ENCODE assay signal across 18 mouse cellular contexts in the genomic region with DNA sequence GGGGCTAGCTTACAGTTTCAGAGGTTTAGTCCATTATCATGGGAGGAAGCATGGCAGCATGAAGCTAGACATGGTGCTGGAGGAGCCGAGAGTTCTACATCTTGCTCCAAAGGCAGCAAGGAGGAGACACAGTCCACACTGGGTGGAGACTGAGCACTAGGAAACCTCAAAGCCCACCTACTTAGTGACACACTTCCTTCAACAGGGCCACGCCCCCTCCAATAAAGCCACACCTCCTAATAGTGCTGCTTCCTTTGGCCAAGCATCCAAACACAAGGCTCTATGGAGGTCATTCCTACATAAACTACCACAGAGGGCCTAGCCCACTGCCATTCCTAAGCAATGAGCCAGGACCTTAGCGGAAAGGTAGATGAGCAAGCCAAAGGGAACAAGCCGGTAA. TPM values are rescaled to one million over a fixed set of nuclear protein-coding genes. Genes with fewer than 3 reads are reported as not detected.
A peak's percentile ranks its signal among the peaks of the same experiment; 100 is the strongest.
DNase-seq lines count a peak whose midpoint lies in the region; TF ChIP-seq lines count a peak whose summit lies in the region.
"Had no signal": no experiment of that assay in that cellular context is flagged by ENCODE, and none has a peak within 500 bp of the region (broad histone marks: within the 10 kb centered on the region; RNA-seq: fewer than 3 reads in every experiment).

No protein-coding gene starts in this region.

- intact Hi-C loops in heart, postnatal 14 days (cut with DNase I) = no loop called here

- no peaks in the 10 kb centered on the region for H3K79me2 ChIP-seq in CH12.LX (replicated peaks; ENCODE audit: control insufficient read depth, extremely low read depth, insufficient read depth, poor library complexity, severe bottlenecking)

- dilution Hi-C loops in CH12.LX (cut with MboI; ENCODE audit: extremely low pct_ligation_motif_present, extremely low pct_unique_long_range_greater_than_20kb, low sequenced_read_pairs) = no loop called here

- no peaks in the 10 kb centered on the region for H3K27me3 ChIP-seq in CH12.LX (replicated peaks)
- H3K27me3 ChIP-seq: embryonic facial prominence, embryonic 12.5 days; forebrain, embryonic 12.5 days; heart, embryonic 12.5 days; hindbrain, embryonic 15.5 days had no signal

- H3K4me2 ChIP-seq in CH12.LX (ENCODE audit: insufficient read depth, low read depth, poor library complexity, severe bottlenecking) = no peak overlapping the region
- H3K4me2 ChIP-seq: embryonic facial prominence, embryonic 12.5 days; forebrain, embryonic 12.5 days; heart, embryonic 12.5 days; hindbrain, embryonic 15.5 days had no signal

- TF ChIP-seq CTCF in CH12.LX (conservative IDR thresholded peaks at IDR 0.05 in 1 of 2, IDR thresholded peaks at IDR 0.05 in 1 of 2; ENCODE audit: low read depth in 2 of 2, low read length in 2 of 2) = no peak

- no peak for TF ChIP-seq RAD21 in CH12.LX (IDR thresholded peaks at IDR 0.05; ENCODE audit: low read depth, low read length)

- TF ChIP-seq POLR2A in CH12.LX (IDR thresholded peaks at IDR 0.05; ENCODE audit: low read depth, low read length) = no peak

- H3K4me1 ChIP-seq in CH12.LX (ENCODE audit: control insufficient read depth in 1 of 2, insufficient read depth in 2 of 2) (0 out of 4 replicates have a peak, but pooled peaks cover 0 to 2% of the 10 kb centered on the region in 2 experiments), ES-E14 (ENCODE audit: control insufficient read depth in 2 of 2, insufficient read depth in 2 of 2, low read length in 2 of 2, poor library complexity in 1 of 2) (no peaks in the 10 kb centered on the region; a peak in 1 of 4 replicates)
- H3K4me1 ChIP-seq: hindbrain, embryonic 15.5 days had no signal

- H3K9ac ChIP-seq in CH12.LX (ENCODE audit: insufficient read depth, low read depth) = no peak overlapping the region
- no peak overlapping the region for H3K9ac ChIP-seq in ES-E14 (ENCODE audit: insufficient read depth, low read depth, low read length, poor library complexity, severe bottlenecking)
- H3K9ac ChIP-seq: embryonic facial prominence, embryonic 12.5 days; forebrain, embryonic 12.5 days; heart, embryonic 12.5 days; hindbrain, embryonic 15.5 days had no signal

- H3K36me3 ChIP-seq in CH12.LX (replicated peaks in 1 of 2; ENCODE audit: control insufficient read depth in 1 of 2, insufficient read depth in 1 of 2, low read length in 1 of 2) = no peaks in the 10 kb centered on the region
- H3K36me3 ChIP-seq in ES-E14 (ENCODE audit: control insufficient read depth, insufficient read depth, low read length, poor library complexity, severe bottlenecking) = no peaks in the 10 kb centered on the region
- H3K36me3 ChIP-seq: embryonic facial prominence, embryonic 12.5 days; forebrain, embryonic 12.5 days; heart, embryonic 12.5 days; hindbrain, embryonic 15.5 days had no signal

- H3K9me3 ChIP-seq in CH12.LX (replicated peaks; ENCODE audit: low read length) (no peaks in the 10 kb centered on the region), ES-E14 (ENCODE audit: control insufficient read depth, insufficient read depth, low read depth, low read length) (no peaks in the 10 kb centered on the region)
- H3K9me3 ChIP-seq: embryonic facial prominence, embryonic 12.5 days; forebrain, embryonic 12.5 days; heart, embryonic 12.5 days; hindbrain, embryonic 15.5 days had no signal

- TF ChIP-seq EP300 in CH12.LX (IDR thresholded peaks at IDR 0.05; ENCODE audit: low read length) = no peak

- peak; percentile 64 for DNase-seq in heart, adult 11 months
- DNase-seq in heart, postnatal 14 days = no peak
- DNase-seq in CH12.LX (ENCODE audit: extremely low read depth) (peak; percentile 32), ES-E14 (ENCODE audit: low read depth, low spot score) (no peak), ZHBTc4 (ENCODE audit: low read depth, low spot score) (peak; percentile 78)
- DNase-seq in ovary, postnatal 36 days (ENCODE audit: low spot score) = no peak
- DNase-seq in layer of hippocampus, postnatal 14 days (ENCODE audit: low spot score in 2 of 2) = no peak
- DNase-seq: adrenal gland, adult 8-10 months; adrenal gland, postnatal 36 days; cerebellum, adult 2 months; cerebellum, postnatal 10 days; embryo, embryonic 11 days; gastrocnemius, postnatal 14 days; heart, postnatal 36 days had no signal

- H3K27ac ChIP-seq in CH12.LX (ENCODE audit: insufficient read depth, low read depth) (no peak overlapping the region), ES-E14 (ENCODE audit: insufficient read depth, low read depth, low read length, poor library complexity, severe bottlenecking) (no peak overlapping the region)
- H3K27ac ChIP-seq: embryonic facial prominence, embryonic 12.5 days; forebrain, embryonic 12.5 days; hindbrain, embryonic 15.5 days had no signal

- in situ Hi-C loops in CH12.LX (cut with MboI; ENCODE audit: low pct_ligation_motif_present, low pct_unique_long_range_greater_than_20kb, low sequenced_read_pairs) (no loop called here), ES-E14 (cut with MboI; ENCODE audit: low sequenced_read_pairs in 2 of 2, unreplicated experiment in 2 of 2) (no loop called here)

- H3K4me3 ChIP-seq in CH12.LX (replicated peaks in 1 of 3; ENCODE audit: low read depth in 2 of 3, low read length in 2 of 3, poor library complexity in 1 of 3) = no peak overlapping the region
- peak overlapping the region; percentile 51 to 64; a peak in 3 of 4 replicates for H3K4me3 ChIP-seq in ES-E14 (ENCODE audit: insufficient read depth in 1 of 2, low read depth in 1 of 2, low read length in 2 of 2, poor library complexity in 1 of 2, severe bottlenecking in 1 of 2)
- H3K4me3 ChIP-seq: embryonic facial prominence, embryonic 12.5 days; forebrain, embryonic 12.5 days; heart, embryonic 12.5 days; hindbrain, embryonic 15.5 days had no signal

TF ChIP-seq in CH12.LX, 34 proteins besides CTCF, POLR2A, EP300 and RAD21:
- no peak for TF ChIP-seq KAT2A (IDR thresholded peaks at IDR 0.05; ENCODE audit: insufficient replicate concordance, low read length)
- no peak for TF ChIP-seq MAFK (IDR thresholded peaks at IDR 0.05; ENCODE audit: insufficient replicate concordance, low read length)
- no peak for TF ChIP-seq CHD2 (IDR thresholded peaks at IDR 0.05; ENCODE audit: low read length)
- TF ChIP-seq ETS1 (conservative IDR thresholded peaks at IDR 0.05; ENCODE audit: low read depth, low read length) = no peak
- no peak for TF ChIP-seq USF2 (conservative IDR thresholded peaks at IDR 0.05; ENCODE audit: low read depth, low read length)
- no peak for TF ChIP-seq MXI1 (IDR thresholded peaks at IDR 0.05; ENCODE audit: low read depth, low read length)
- no peak for TF ChIP-seq MAX (IDR thresholded peaks at IDR 0.05; ENCODE audit: low read length)
- no peak for TF ChIP-seq TBP (conservative IDR thresholded peaks at IDR 0.05; ENCODE audit: low read depth, low read length)
- no peak for TF ChIP-seq PAX5 (IDR thresholded peaks at IDR 0.05; ENCODE audit: low read length)
- no peak for TF ChIP-seq CHD1 (IDR thresholded peaks at IDR 0.05; ENCODE audit: low read depth, low read length)
- no peak for TF ChIP-seq ZMIZ1 (IDR thresholded peaks at IDR 0.05; ENCODE audit: low read depth, low read length)
- no peak for TF ChIP-seq NELFE (IDR thresholded peaks at IDR 0.05; ENCODE audit: low read depth, low read length)
- no peak for TF ChIP-seq POLR2AphosphoS2 (IDR thresholded peaks at IDR 0.05; ENCODE audit: low read depth, low read length)
- no peak for TF ChIP-seq SMC3 (IDR thresholded peaks at IDR 0.05; ENCODE audit: low read depth, low read length)
- no peak for TF ChIP-seq GABPA (IDR thresholded peaks at IDR 0.05; ENCODE audit: insufficient replicate concordance, low read depth, low read length)
- TF ChIP-seq JUN (IDR thresholded peaks at IDR 0.05; ENCODE audit: insufficient read depth, low read depth, low read length) = no peak
- no peak for TF ChIP-seq NRF1 (IDR thresholded peaks at IDR 0.05; ENCODE audit: low read depth, low read length)
- no peak for TF ChIP-seq SIN3A (IDR thresholded peaks at IDR 0.05; ENCODE audit: low read length)
- TF ChIP-seq E2F4 (IDR thresholded peaks at IDR 0.05; ENCODE audit: insufficient replicate concordance, low read depth, low read length) = no peak
TF ChIP-seq in CH12.LX: peak in this region for 0.

TF ChIP-seq in ES-E14, 5 proteins besides CTCF, POLR2A, EP300 and RAD21:
- TF ChIP-seq ZNF384 (IDR thresholded peaks at IDR 0.05; ENCODE audit: low read depth, low read length) (no peak), MAFK (IDR thresholded peaks at IDR 0.05; ENCODE audit: insufficient read depth, low read depth, low read length) (no peak), CHD2 (IDR thresholded peaks at IDR 0.05; ENCODE audit: low read depth, low read length) (no peak), ZC3H11A (IDR thresholded peaks at IDR 0.05; ENCODE audit: borderline replicate concordance, low read depth, low read length) (no peak), HCFC1 (IDR thresholded peaks at IDR 0.05; ENCODE audit: borderline replicate concordance, insufficient read depth, low read length) (no peak)

RNA-seq across cellular contexts. Expression of a gene that starts 32.9 kb away (rescaled TPM):
- total RNA-seq in heart, postnatal 14 days (2021) = 10 to 100 TPM; 38.5 to 38.9 TPM
- total RNA-seq in CH12.LX (2012; rRNA removed) (28.7 and 29.0 TPM in 2 replicates), CH12.LX (2014; rRNA removed) (37.4 and 45.7 TPM in 2 replicates), ES-E14 (2012; rRNA removed) (58.1 and 70.3 TPM in 2 replicates)
- 40.7 and 47.9 TPM in 2 replicates for polyA plus RNA-seq in CH12.LX (2012; ENCODE audit: insufficient read length, low read depth)
- total RNA-seq in layer of hippocampus, postnatal 14 days (2021) = 10 to 100 TPM; 52.0 to 56.1 TPM

Comparison
In these comparisons a context has a peak if more than half of its experiments do, and no peak if none do; other contexts are left out.
1. DNase-seq: peak in heart, adult 11 months (single experiment), CH12.LX (single experiment) and ZHBTc4 (single experiment); none in heart, postnatal 14 days (0 of 2), ES-E14 (single experiment), ovary, postnatal 36 days (single experiment) and layer of hippocampus, postnatal 14 days (0 of 2).
2. H3K4me3 ChIP-seq: peak in ES-E14 (2 of 2); none in CH12.LX (0 of 3).